Mouse (Mus musculus) spleen, embryonic (tissue): ENCODE results near the gene Metrnl.
"Not testable (repeated sequence)": the region's sequence is repeated elsewhere in the genome, so short reads cannot be mapped to it uniquely, and the experiment has no call there.

Source experiments
- CTCF ChIA-PET: fragments of 350-600 bp; sonication (Branson Sonifier 250); formaldehyde crosslinking; loops from one replicate; lab custom pipeline; 2022; lab: Charles Lee

Gene Metrnl

DNA sequence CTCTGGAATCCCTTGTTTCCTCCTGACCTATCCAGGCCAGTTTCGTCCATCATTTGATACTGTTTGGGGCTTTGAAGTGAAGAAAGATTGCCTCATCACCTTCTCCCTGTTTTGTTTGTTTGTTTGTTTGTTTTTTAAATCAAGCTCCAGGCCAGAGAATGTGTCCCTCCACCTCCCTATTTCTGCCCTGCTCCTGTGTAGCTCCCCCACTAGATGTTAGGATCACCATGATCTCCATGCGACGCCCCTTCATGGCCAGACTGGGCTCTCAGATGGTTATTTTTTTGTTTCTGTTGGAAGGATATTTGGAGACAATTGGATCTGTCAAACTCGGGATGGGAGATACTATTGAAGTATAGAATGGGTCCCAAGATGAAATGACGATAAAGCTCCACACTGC is at the start of gene Metrnl:
Metrnl (plus strand) TSS at position 301 of the 400 bp plus-strand sequence.
- CTCF ChIA-PET: interaction anchor here (1.2 kb wide), 1 partner anchor 28 kb away, joined by 4 read pairs; no protein-coding TSS in a partner anchor

DNA sequence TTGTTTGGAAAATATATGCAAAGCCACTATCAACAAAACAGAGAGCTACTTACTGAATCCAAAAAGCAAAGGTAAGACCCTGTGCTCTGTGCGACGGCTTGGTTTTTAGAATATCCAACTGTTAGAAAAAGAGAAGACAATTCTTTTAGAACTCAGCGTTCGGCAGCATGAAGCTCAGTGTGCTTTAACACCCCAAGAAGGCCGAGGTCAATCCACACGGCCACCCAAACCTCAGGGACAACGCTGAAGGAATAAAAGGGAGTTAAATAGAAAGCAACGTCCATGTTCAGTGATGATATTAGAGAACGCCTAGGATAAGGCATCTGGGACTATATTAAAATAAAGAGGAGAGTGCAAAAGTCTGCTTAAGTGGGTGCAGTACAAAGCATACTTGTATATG is 49.8 kb upstream of the Metrnl start:
- CTCF ChIA-PET: no interaction called here

DNA sequence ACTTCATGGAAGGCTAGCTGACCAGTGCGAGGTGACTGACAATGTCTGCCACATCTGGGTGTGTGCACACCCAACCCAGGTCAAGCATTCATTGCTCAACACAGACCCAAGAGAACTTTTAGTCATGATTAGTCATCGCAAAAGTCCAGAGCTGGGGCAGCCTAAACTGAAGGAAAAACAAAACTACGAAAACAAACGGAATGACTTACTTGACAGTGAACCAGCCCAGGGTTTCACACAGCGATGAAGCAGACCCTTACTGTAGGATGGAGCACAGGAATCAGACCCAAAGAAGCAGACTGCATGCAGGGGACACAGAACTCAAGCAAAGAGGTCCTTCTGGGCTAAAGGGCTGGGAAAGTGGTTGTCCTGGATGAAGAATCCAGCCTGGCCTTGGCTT is 49.4 kb upstream of the Metrnl start:
- CTCF ChIA-PET: no interaction called here

DNA sequence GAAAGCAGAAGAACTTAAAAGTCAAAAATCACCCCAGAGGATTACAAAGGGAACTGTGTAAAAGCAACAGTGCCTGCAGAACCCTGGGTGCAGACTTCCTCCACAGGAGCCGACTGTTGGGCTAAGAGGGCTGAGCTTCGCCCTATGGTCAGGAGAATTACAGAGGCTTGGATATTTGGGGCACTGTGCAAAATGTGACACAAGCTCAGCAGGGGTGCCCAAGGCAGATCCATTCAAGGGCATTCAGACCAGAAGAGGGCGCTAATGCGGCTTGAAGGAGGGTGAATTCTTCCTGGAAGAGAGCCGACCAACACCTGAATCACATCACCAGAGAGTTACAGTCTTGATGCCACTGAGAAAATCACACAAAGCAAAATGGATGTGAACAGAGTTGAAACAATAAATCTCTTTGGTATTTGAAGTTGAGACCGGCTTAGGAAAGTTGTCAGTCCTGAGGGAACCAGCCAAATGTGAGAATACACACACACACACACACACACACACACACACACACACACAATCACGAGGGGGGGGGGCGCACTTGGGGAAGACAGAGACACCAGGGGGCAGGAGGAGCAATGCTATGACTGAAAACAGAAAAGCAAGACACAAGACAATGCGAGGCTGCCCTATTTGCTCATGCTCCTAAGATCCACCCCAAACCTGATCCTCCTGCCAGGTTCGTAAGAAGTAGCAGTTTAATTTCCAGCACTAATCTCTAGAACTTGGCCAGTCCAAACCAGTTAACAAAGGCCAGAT is 48.6 kb upstream of the Metrnl start:
- CTCF ChIA-PET: no interaction called here

DNA sequence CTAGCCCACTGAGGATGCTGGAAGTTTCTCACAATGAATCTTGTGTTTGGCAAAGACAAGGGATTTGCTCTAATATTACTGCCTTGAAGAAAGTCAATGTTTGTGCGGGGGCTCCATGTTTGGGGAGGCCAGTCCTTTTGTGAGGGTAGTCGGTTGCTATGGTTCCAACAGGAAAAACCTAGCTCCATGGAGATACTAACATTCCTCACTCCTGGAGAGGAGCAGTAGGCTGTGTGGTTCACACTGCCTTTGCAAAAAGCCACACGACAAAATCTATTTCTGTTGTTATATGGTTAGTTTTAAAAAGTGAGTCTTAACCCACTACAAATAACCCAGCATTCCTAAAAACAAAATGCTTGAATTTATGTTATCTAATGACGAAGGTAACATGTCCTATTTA is 47.7 kb upstream of the Metrnl start:
- CTCF ChIA-PET: no interaction called here

DNA sequence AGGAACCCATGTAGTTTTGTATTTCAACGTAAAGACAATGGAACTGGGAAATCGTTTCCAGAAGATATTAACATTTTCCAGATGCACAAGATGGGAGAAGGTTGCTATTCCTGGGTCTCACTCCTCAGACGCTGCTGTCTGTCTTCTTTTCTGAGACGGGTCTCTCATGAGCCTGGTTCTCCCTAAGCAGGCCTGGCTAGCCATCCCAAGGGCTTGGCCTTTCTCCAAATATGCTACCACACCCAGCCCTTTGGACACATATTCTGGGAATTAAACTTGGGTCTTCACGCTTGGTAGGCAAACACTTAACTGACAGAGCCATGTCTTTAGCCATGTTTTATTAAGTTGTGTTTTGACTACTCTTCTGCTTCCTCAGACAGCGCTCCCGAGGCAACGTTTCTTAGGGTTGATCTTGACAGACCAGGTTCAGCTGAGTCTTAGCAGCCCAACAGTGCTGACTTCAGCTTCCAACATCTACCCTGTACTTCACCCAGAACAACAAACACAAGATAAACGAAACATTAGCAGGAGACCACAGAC is 46.9 kb upstream of the Metrnl start:
- CTCF ChIA-PET: no interaction called here

DNA sequence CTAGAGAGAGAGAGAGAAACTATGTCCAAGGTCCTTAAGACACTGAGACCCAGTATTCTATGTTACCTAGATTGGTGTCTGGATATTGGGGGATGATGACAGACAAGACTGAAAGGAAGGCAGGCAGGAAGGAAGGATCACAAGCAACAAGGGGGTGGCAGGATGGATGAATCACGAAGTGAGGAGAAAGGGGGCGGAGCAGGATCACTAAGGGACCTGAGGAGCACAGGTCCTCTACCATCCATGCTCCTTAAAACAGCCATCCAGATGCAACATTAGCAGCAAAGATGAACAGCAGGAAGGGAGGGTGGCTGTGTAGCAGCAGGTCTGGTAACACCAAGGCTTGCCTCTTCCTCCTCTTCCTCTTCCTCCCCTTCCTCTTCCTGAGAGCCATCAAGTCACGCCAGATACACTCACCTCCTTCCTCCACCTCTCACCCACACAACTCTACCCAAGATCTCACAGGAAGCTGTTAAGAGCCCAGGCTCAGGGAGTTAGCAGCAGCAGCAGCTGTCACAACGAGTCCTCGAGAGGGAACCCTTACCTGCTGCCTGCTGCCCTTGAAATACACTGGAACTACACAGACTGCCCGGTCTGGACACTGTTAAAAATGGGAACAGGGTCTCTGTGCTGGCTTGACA is 46.1 kb upstream of the Metrnl start:
- CTCF ChIA-PET: no interaction called here

DNA sequence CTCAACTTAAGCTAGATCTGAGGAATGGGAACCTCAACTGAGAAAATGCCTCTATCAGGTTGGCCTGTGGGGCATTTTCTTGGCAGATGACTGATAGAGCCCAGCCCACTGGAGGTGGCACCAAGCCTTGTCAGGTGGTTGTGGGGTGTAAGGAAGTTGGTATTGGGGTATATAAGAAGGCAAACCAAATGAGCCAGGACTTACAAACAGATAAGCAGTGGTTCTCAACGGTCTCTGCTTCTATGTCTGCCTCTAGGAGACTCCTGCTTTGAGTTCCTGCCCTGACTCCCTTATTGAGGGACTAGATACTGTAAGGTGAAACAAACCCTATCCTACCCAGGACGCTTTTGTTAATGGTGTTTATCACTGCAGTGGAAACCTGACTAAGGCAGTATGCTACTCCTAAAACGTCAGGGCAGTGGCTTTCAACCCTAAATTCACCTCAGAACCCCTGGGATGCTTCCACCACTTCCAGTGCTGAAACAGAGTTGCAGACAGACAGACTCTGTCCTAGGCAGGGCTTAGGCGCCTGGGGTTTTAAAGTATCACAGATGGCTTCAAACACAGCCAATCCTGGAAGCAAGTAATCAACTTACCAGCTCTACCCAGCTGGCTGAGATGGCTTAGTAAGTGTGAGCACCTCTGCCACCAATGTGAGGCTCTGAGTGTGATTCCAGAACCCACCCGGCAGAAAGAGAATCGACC is 45.4 kb upstream of the Metrnl start:
- CTCF ChIA-PET: no interaction called here

DNA sequence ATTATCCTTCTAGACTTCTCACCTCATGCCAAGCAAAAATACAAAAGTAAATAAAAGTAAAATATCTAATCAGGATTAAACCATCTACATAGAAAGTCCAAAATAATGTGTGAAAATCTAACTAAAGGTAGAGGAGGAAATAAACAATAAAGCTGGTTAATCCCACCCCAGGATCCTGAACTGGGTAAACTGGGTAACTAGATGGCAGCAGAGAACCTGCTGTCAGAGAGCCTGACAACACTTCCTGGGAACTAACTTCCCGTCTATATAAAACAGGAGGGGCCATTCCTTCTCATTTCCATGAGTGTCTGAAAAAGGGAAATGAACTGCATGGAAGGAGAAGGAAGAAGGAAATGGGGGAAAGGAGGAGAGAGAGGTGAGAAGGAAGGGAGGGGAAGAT is 43.2 kb upstream of the Metrnl start:
- CTCF ChIA-PET: no interaction called here

DNA sequence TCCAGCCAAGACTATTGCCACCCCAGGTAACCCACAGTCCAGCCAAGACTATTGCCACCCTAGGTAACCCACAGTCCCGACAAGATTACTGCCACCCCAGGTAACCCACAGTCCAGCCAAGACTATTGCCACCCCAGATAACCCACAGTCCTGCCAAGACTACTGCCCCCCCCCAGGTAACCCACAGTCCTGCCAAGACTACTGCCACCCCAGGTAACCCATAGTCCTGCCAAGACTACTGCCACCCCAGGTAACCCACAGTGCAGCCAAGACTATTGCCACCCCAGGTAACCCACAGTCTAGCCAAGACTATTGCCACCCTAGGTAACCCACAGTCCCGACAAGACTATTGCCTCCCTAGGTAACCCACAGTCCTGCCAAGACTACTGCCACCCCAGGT is 40.7 kb upstream of the Metrnl start:
- CTCF ChIA-PET: not testable (repeated sequence)

DNA sequence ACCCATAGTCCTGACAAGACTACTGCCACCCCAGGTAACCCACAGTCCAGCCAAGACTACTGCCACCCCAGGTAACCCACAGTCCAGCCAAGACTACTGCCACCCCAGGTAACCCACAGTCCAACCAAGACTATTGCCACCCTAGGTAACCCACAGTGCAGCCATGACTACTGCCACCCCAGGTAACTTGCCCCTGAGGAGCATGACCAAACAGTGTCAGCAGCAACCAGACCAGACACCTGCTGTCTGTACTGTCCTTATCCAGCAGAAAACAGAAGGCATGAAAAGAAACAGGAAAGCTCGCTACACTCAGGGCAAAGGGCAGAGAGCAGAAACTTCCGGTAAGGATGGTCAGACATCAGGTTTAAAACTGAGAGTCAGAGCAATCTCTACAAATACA is 40.2 kb upstream of the Metrnl start:
- CTCF ChIA-PET: no interaction called here

DNA sequence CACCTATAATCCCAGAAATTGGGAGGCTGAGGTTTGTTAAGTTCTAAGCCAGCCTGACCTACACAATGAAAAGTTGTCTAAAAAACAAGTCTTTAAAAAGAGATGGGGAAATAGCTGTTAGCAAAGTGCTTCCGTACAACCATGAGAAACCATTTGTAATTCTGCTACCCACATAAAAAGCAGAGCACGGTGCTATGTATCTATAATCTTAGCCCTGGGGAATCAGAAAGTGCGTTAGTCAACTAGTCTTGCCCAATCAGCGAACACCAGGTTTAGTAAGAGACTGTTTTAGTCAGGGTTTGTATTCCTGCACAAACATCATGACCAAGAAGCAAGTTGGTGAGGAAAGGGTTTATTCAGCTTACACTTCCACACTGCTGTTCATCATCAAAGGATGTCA is 33.8 kb upstream of the Metrnl start:
- CTCF ChIA-PET: no interaction called here

DNA sequence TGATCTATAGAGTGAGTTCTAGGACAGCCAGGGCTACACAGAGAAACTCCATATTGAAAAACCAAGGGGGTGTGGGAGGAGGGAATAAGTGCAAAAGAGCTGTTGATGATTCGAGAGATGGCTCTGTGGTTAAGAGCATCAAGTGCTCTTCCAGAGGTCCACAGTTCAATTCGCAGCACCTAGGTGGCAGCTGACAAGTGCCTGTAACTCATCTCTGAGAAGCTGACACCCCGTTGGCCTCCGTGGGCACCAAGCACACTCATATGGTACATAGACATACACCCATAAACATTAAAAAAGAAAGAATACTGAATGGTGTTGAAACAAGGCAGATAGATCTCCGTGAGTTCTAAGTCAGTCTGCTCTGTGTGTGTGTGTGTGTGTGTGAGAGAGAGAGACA is 32.6 kb upstream of the Metrnl start:
- CTCF ChIA-PET: no interaction called here

DNA sequence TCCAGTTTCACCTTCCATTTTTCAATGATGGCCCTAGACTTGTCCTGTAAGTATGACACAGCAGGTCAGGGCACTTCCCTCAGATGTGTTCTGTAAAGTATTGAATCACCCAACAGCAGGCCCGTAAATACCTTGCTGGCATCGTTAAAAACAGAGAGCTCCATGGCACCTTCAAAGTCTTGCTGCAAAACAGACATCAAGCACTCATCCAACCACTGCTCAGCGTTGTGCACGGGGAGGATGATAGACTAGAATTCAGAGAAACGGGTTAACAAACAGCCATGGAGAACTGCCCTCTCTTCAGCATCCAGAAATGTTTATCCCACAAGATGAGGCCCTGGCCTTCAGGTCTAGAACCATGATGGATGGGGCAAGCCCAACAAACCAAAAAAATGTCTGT is 30.4 kb upstream of the Metrnl start:
- CTCF ChIA-PET: no interaction called here

DNA sequence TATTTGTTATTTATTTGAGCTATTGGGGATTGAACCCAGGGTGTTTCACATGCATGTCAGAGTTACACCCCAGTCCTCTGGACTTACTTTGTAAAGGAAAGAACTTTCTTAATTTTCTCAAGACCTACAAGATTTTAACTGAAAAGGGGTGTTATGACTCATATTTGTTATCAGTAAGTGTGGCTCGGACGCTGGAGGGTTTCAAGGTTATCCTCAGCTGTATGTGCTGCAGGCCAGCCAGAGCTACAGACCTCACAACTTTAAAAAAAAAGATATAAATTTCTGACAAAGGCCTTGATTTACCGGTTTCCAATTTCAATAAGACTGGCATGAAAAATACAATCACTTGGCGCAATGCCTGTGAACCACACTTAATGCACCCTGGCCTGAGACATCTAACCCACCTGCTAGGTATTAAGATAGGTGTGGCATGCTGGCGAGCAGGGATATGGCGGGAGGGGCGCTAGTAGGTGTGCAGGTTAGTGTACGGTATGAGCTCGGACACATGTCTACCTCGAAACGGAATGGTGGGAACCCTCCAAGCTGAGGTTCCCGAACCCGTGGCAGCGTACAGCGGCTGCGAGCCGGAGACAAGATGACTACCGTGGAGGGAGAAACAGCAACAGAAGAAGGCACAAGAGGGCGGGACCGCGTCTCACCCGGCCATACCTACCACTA is 28.9 kb upstream of the Metrnl start:
- CTCF ChIA-PET: interaction anchor here (0.6 kb wide), 1 partner anchor 109 kb away, joined by 3 read pairs; no protein-coding TSS in a partner anchor

DNA sequence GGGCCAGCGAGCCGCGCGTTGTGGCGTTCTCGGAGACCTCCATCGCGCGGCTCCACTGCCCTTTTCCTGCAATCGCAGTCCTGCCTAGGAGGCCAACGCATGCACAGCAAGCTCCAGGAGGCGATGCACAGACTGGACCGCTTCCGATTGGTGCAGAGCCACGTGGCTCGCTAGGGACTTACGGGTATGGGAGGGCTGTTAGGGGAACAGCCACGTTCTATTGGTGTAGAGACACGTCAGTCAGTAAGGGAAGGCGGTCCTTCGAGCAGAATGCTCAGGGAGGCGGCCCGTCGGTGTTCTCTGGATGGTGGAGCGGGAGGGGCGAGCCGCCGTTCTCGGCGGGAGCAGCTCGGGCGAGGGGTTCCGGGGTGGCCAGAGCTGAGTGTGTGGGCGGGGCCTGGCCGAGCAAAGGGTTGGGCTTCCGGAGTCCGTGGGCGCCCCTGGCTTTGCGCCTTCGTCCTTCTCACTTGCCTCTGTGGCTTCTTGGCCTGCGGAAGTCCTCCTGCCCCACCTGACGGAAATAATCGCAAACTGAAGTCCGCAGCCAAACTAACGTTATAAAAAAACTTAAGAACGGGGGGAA is 28.3 kb upstream of the Metrnl start, which contains the start of gene B3gntl1:
B3gntl1 (minus strand) TSS at position 164 of the 583 bp plus-strand sequence.
- CTCF ChIA-PET: interaction anchor here (0.6 to 0.8 kb wide), 2 partner anchors 28 to 316 kb away, joined by 4 to 5 read pairs; partner anchors contain the start of gene Metrnl

DNA sequence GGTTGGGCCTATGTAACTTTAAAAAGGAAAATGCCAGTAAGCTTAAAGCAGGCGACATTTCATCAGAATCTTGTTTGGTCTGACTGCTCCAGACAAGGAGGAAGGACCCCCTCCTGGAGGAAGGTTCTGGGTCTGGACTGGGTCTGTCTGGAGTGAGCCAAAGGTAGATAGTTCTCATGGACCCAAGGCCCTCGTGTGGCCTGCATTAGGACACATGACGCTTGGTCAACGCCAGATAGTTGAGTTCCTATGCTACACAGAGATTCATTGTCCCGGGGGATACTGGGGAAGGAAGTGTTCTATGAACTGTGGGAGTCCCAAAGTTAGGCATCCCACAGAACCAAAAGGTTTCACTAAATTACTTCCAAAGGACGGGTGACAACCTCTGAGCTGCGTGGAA is 27.7 kb upstream of the Metrnl start:
- CTCF ChIA-PET: interaction anchor here (0.6 to 0.8 kb wide), 2 partner anchors 27 to 316 kb away, joined by 4 to 5 read pairs; partner anchors contain the start of gene Metrnl

DNA sequence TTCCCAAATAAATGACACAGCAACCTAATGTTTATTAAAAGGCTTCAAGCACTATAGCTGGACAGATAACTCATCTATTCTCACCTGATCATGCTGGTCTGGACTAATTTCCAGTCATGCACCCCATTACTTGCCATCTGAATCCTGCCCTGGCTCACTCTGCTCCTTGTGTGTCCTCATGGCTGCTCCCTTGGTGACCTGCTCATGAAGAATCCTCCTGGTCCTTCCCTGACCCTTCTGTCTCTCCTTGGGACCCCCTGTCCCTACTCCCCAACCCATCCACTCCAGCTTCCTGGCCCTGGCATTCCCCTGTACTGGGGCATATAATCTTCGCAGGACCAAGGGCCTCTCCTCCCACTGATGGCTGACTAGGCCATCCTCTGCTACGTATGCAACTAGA is 24.5 kb upstream of the Metrnl start:
- CTCF ChIA-PET: no interaction called here

DNA sequence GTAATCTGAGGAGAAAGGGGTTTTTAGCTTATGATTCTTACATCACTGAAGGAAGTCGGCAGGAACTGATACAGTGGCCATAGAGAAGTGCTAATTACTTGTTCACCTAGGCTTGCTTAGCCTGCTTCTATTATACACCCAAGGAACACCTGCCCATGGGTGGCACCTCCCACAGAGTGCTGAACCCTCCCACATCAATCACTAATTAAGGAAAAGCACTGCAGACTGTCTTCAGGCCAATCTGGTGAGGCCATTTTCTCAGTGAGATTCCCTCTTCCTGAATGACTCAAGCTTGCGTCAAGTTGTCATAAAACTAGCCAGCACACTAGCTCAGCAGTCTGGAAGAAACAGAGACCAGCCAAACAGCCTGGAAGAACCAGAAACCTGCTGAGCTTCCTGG is 21.8 kb upstream of the Metrnl start:
- CTCF ChIA-PET: no interaction called here

DNA sequence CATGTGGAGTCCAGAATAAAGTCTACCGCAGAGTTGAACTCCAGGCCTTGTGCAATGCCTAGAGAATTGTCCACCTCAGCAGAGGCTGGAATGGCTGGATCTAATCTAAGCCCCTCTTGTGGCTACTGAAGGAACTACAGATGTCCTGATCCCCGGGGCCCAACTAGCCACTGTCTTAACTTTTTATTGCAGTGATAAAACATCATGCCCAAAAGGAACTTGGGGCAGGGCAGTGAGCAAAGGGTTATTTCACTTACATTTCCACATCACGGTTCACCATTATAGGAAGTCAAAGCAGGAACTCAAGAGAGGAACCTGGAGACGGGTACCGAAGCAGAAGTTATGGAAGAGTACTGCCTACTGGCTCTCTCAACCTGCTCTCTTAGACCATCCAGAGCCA is 20.6 kb upstream of the Metrnl start:
- CTCF ChIA-PET: no interaction called here

DNA sequence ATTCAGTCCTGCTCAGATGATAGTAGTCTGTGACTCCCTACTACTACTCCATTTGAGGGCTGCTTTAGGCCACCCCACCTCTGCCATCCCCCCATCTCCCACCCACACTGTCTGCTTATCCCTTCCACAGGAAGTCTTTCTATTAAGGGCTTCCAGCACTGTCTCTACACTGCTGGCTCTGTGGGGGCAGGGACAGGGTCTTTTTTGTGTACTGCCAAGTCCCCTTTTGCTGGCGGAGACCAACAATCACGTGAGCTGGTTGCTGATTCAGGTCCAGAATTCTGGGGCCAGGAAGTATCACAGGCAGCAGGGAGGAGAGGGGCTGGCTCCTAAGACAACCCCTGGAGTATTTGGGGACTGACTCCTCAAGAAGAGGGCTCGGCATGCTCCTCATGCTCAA is 18.1 kb upstream of the Metrnl start:
- CTCF ChIA-PET: no interaction called here
